Mouse (Mus musculus) kidney, embryonic 16.5 days (tissue): Measurements from ENCODE around the gene Rsbn1l. TPM values are rescaled to one million over a fixed set of nuclear protein-coding genes. Genes with fewer than 3 reads are reported as not detected.
A peak's percentile ranks its signal among the peaks of the same experiment; 100 is the strongest.

Experiments used
- ATAC-seq: fragments of 200-750 bp; cut with Nextera tagmentation; 2 replicates; pipeline ENCODE4 v1.8.0; 2017; ENCODE audit warnings: moderate TSS enrichment; ENCODE audit not compliant: low FRiP score, low TSS enrichment
- H3K27ac ChIP-seq: fragments of 300-500 bp; sonication (generic); 2 replicates; pipeline ENCODE4 v1.5.1; 2014; ENCODE audit warnings: low read length
- H3K27me3 ChIP-seq: fragments of 300-500 bp; sonication (generic); 2 replicates; pipeline ENCODE4 v1.6.1; 2014; ENCODE audit warnings: low read length, control low read depth, mixed read lengths; ENCODE audit not compliant: insufficient read depth
- H3K36me3 ChIP-seq: fragments of 300-500 bp; sonication (generic); 2 replicates; pipeline ENCODE4 v1.6.1; 2014; ENCODE audit warnings: low read length, control low read depth, mixed read lengths; ENCODE audit not compliant: insufficient read depth
- H3K4me1 ChIP-seq: fragments of 300-500 bp; sonication (generic); 2 replicates; pipeline ENCODE4 v1.6.1; 2014; ENCODE audit warnings: low read length, control low read depth, mixed read lengths; ENCODE audit not compliant: insufficient read depth
- H3K4me2 ChIP-seq: fragments of 300-500 bp; sonication (generic); replicated peaks from 2 replicates; pipeline ENCODE4 v1.6.1; 2014; ENCODE audit warnings: low read depth, low read length
- H3K4me3 ChIP-seq: fragments of 300-500 bp; sonication (generic); 2 replicates; pipeline ENCODE4 v1.5.1; 2014; ENCODE audit warnings: mild to moderate bottlenecking, low read length
- H3K9ac ChIP-seq: fragments of 300-500 bp; sonication (generic); replicated peaks from 2 replicates; pipeline ENCODE4 v1.6.1; 2014; ENCODE audit warnings: low read length
- H3K9me3 ChIP-seq: fragments of 300-500 bp; sonication (generic); 2 replicates; pipeline ENCODE4 v1.6.1; 2016; ENCODE audit warnings: low read length, control low read depth
- WGBS: fragments of 180-500 bp; shearing (Covaris S2); extraction: QIAGEN DNeasy Blood & Tissue Kit; methylation state at CpG from one replicate; pipeline ENCODE4 v1.1.7; 2014; 5-methylcytosine and 5-hydroxymethylcytosine counted together
- polyA plus RNA-seq: library from polyadenylated mRNA; unstranded; fragments of >200 nt; fragmentation: Nextera tagmentation; extraction: Ambion mirVana; gene quantifications from 2 replicates; pipeline ENCODE4 v1.2.1, GENCODE M21; 2015

The Rsbn1l gene
- polyA plus RNA-seq, 1 experiment from 2014 or later, result 4.5 TPM

- Histone ChIP-seq H3K9me3 (no peaks in the 10 kb centered on the region), H3K9ac (no peak overlapping the region), H3K4me2 (no peak overlapping the region), H3K4me3 (no peak overlapping the region), H3K36me3 (no peaks in the 10 kb centered on the region), H3K27ac (no peak overlapping the region), H3K4me1 (peaks cover 14% of the 10 kb centered on the region), H3K27me3 (no peaks in the 10 kb centered on the region)
- WGBS, result 89% methylated on average over 4 of the region's 4 CpGs
- no peak for ATAC-seq
Measured at GRCm38 (mm10) chr5:20940696-20941095, 15.5 kb downstream of the Rsbn1l start.

- H3K4me3 ChIP-seq, result no peak overlapping the region
- no peak for ATAC-seq
- H3K27me3 ChIP-seq, result no peaks in the 10 kb centered on the region
- no peak overlapping the region for H3K9ac ChIP-seq
- H3K4me1 ChIP-seq, result peaks cover 14% of the 10 kb centered on the region
- no peak overlapping the region for H3K27ac ChIP-seq
- no peaks in the 10 kb centered on the region for H3K36me3 ChIP-seq
- no peak overlapping the region for H3K4me2 ChIP-seq
- 90% methylated on average over 6 of the region's 6 CpGs for WGBS
- no peaks in the 10 kb centered on the region for H3K9me3 ChIP-seq
Measured at GRCm38 (mm10) chr5:20940040-20940571, 16.1 kb downstream of the Rsbn1l start.

- Histone ChIP-seq H3K4me3 (no peak overlapping the region), H3K4me2 (no peak overlapping the region), H3K4me1 (peaks cover 17% of the 10 kb centered on the region), H3K27ac (no peak overlapping the region), H3K9me3 (no peaks in the 10 kb centered on the region), H3K27me3 (no peaks in the 10 kb centered on the region), H3K36me3 (no peaks in the 10 kb centered on the region), H3K9ac (no peak overlapping the region)
- peak; percentile 20; the same call in 1 of the 2 replicates for ATAC-seq
- WGBS, result 58% methylated on average over 5 of the region's 5 CpGs
Measured at GRCm38 (mm10) chr5:20938523-20938922, 17.7 kb downstream of the Rsbn1l start.

- Histone ChIP-seq H3K4me3 (no peak overlapping the region), H3K9me3 (no peaks in the 10 kb centered on the region), H3K36me3 (no peaks in the 10 kb centered on the region), H3K4me2 (no peak overlapping the region), H3K27ac (no peak overlapping the region), H3K27me3 (no peaks in the 10 kb centered on the region), H3K9ac (no peak overlapping the region), H3K4me1 (peaks cover 11% of the 10 kb centered on the region)
- ATAC-seq, result no peak
- WGBS, result 38% methylated on average over 5 of the region's 5 CpGs
Measured at GRCm38 (mm10) chr5:20935934-20936333, 20.3 kb downstream of the Rsbn1l start.

- Histone ChIP-seq H3K9me3 (no peaks in the 10 kb centered on the region), H3K4me1 (peaks cover 9% of the 10 kb centered on the region; the same call in 1 of the 2 replicates), H3K27me3 (no peaks in the 10 kb centered on the region), H3K4me2 (no peak overlapping the region), H3K36me3 (no peaks in the 10 kb centered on the region), H3K4me3 (no peak overlapping the region), H3K27ac (no peak overlapping the region), H3K9ac (no peak overlapping the region)
- WGBS, result 91% methylated on average over 3 of the region's 3 CpGs
- ATAC-seq, result no peak
Measured at GRCm38 (mm10) chr5:20932585-20932984, 23.6 kb downstream of the Rsbn1l start.

GRCm38 (mm10) chr5:20931300-20931699 lies 24.9 kb downstream of the Rsbn1l start:
- H3K4me1 ChIP-seq, result peaks cover 9% of the 10 kb centered on the region; the same call in 1 of the 2 replicates
- no peak for ATAC-seq
- no peak overlapping the region for H3K9ac ChIP-seq
- no peak overlapping the region for H3K27ac ChIP-seq
- no peak overlapping the region for H3K4me2 ChIP-seq
- no peaks in the 10 kb centered on the region for H3K9me3 ChIP-seq
- no peaks in the 10 kb centered on the region for H3K36me3 ChIP-seq
- no peaks in the 10 kb centered on the region for H3K27me3 ChIP-seq
- 86% methylated on average over 3 of the region's 3 CpGs for WGBS
- H3K4me3 ChIP-seq, result no peak overlapping the region

- Histone ChIP-seq H3K36me3 (no peaks in the 10 kb centered on the region), H3K9me3 (no peaks in the 10 kb centered on the region), H3K4me1 (peaks cover 9% of the 10 kb centered on the region; the same call in 1 of the 2 replicates), H3K27me3 (no peaks in the 10 kb centered on the region), H3K27ac (no peak overlapping the region), H3K9ac (no peak overlapping the region), H3K4me2 (no peak overlapping the region), H3K4me3 (no peak overlapping the region)
- no peak for ATAC-seq
Measured at GRCm38 (mm10) chr5:20930430-20930829, 25.8 kb downstream of the Rsbn1l start.

GRCm38 (mm10) chr5:20929669-20930151 lies 26.5 kb downstream of the Rsbn1l start:
- no peak overlapping the region for H3K4me2 ChIP-seq
- H3K27me3 ChIP-seq, result no peaks in the 10 kb centered on the region
- H3K9ac ChIP-seq, result no peak overlapping the region
- 45% methylated on average over 6 of the region's 6 CpGs for WGBS
- H3K27ac ChIP-seq, result no peak overlapping the region
- H3K4me1 ChIP-seq, result peaks cover 9% of the 10 kb centered on the region; the same call in 1 of the 2 replicates
- no peak for ATAC-seq
- no peaks in the 10 kb centered on the region for H3K9me3 ChIP-seq
- no peak overlapping the region for H3K4me3 ChIP-seq
- no peaks in the 10 kb centered on the region for H3K36me3 ChIP-seq

- 66% methylated on average over 3 of the region's 3 CpGs for WGBS
- Histone ChIP-seq H3K27ac (no peak overlapping the region), H3K27me3 (no peaks in the 10 kb centered on the region), H3K9ac (no peak overlapping the region), H3K4me3 (no peak overlapping the region), H3K9me3 (no peaks in the 10 kb centered on the region), H3K4me1 (peaks cover 6% of the 10 kb centered on the region; the same call in 1 of the 2 replicates), H3K36me3 (no peaks in the 10 kb centered on the region), H3K4me2 (no peak overlapping the region)
- ATAC-seq, result no peak
Measured at GRCm38 (mm10) chr5:20925451-20925850, 30.7 kb downstream of the Rsbn1l start.

GRCm38 (mm10) chr5:20924608-20925007 lies 31.6 kb downstream of the Rsbn1l start:
- Histone ChIP-seq H3K4me1 (no peaks in the 10 kb centered on the region), H3K4me2 (no peak overlapping the region), H3K27ac (no peak overlapping the region), H3K27me3 (no peaks in the 10 kb centered on the region), H3K9ac (no peak overlapping the region), H3K9me3 (no peaks in the 10 kb centered on the region), H3K36me3 (no peaks in the 10 kb centered on the region), H3K4me3 (no peak overlapping the region)
- 66% methylated on average over 3 of the region's 3 CpGs for WGBS
- ATAC-seq, result no peak
